Mouse (Mus musculus) midbrain, postnatal 0 days (tissue): ENCODE data around the gene Lamb1. TPM values are rescaled to one million over a fixed set of nuclear protein-coding genes. Genes with fewer than 3 reads are reported as not detected.

Source experiments
- ATAC-seq: fragments of 200-750 bp; cut with Nextera tagmentation; 2 replicates; pipeline ENCODE4 v1.8.0; 2017; ENCODE audit warnings: moderate number of reproducible peaks, mild to moderate bottlenecking, moderate TSS enrichment, moderate library complexity; ENCODE audit not compliant: low FRiP score
- DNase-seq: peaks from one replicate; pipeline ENCODE4 v3.0.0-alpha.2; 2015; ENCODE audit warnings: low spot score
- H3K27ac ChIP-seq: fragments of 300-500 bp; sonication (generic); 2 replicates; pipeline ENCODE4 v1.5.1; 2014; ENCODE audit warnings: low read depth, mild to moderate bottlenecking, low read length, mixed read lengths
- H3K27me3 ChIP-seq: fragments of 300-500 bp; sonication (generic); 2 replicates; pipeline ENCODE4 v1.6.1; 2014; ENCODE audit warnings: low read length, control low read depth, mixed read lengths; ENCODE audit not compliant: insufficient read depth
- H3K36me3 ChIP-seq: fragments of 300-500 bp; sonication (generic); 2 replicates; pipeline ENCODE4 v1.6.1; 2014; ENCODE audit warnings: low read length, control low read depth, mixed read lengths; ENCODE audit not compliant: insufficient read depth
- H3K4me1 ChIP-seq: fragments of 300-500 bp; sonication (generic); 2 replicates; pipeline ENCODE4 v1.6.1; 2014; ENCODE audit warnings: mild to moderate bottlenecking, control low read depth, antibody characterized with exemption, low read length, mixed read lengths; ENCODE audit not compliant: insufficient read depth
- H3K4me2 ChIP-seq: fragments of 300-500 bp; sonication (generic); 2 replicates; pipeline ENCODE4 v1.6.1; 2014; ENCODE audit warnings: low read depth, mild to moderate bottlenecking, low read length, mixed read lengths; ENCODE audit not compliant: poor library complexity, severe bottlenecking
- H3K4me3 ChIP-seq: fragments of 300-500 bp; sonication (generic); 2 replicates; pipeline ENCODE4 v1.5.1; 2014; ENCODE audit warnings: low read depth, mild to moderate bottlenecking, low read length, moderate library complexity
- H3K9ac ChIP-seq: fragments of 300-500 bp; sonication (generic); replicated peaks from 2 replicates; pipeline ENCODE4 v1.6.1; 2014; ENCODE audit warnings: mild to moderate bottlenecking, low read length, moderate library complexity, mixed read lengths; ENCODE audit not compliant: poor library complexity, severe bottlenecking
- H3K9me3 ChIP-seq: fragments of 300-500 bp; sonication (generic); 2 replicates; pipeline ENCODE4 v1.6.1; 2016; ENCODE audit warnings: low read length, control low read depth
- CTCF ChIP-seq: IDR thresholded peaks from 2 replicates; pipeline ENCODE4 v1.5.1; 2016; ENCODE audit warnings: antibody characterized with exemption, mild to moderate bottlenecking
- WGBS: fragments of 180-500 bp; shearing (Covaris S2); extraction: QIAGEN DNeasy Blood & Tissue Kit; methylation state at CpG from one replicate; pipeline ENCODE4 v1.1.7; 2014; 5-methylcytosine and 5-hydroxymethylcytosine counted together
- polyA plus RNA-seq: library from polyadenylated mRNA; unstranded; fragments of >200 nt; fragmentation: Nextera tagmentation; extraction: Ambion mirVana; gene quantifications from 2 replicates; pipeline ENCODE4 v1.2.1, GENCODE M21; 2015
- total RNA-seq: library from RNA; depleted of rRNA; stranded (reverse); fragments of >200 nt; gene quantifications from 2 replicates; pipeline ENCODE4 v1.2.3, GENCODE M21; 2014

Lamb1 gene
- total and polyA plus RNA-seq, 2 experiments from 2014 or later: 7.6 to 19.5 TPM

DNA sequence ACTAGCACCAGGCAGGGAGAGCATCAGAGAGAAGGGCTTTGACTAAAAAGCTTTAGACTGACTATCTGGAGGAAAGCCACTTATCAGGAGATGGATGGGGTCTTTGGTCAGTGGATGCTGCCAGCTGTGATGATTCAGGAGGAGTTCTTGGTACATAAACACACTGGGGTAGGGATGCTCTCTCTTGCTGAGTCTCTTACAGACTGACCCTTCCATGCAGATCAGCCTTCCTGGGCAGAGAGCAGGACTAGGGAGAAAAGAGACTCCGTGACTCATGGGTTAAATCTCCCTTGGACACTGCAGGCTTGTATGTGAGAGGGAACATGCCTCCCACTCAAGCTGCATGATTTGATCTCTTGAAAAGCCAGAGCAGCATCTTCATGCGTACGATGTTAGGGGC is 18.9 kb upstream of the Lamb1 start:
- Histone ChIP-seq H3K27me3 (no peaks in the 10 kb centered on the region), H3K27ac (no peak overlapping the region), H3K36me3 (no peaks in the 10 kb centered on the region), H3K9ac (no peak overlapping the region), H3K4me1 (no peaks in the 10 kb centered on the region), H3K4me2 (no peak overlapping the region), H3K9me3 (no peaks in the 10 kb centered on the region), H3K4me3 (no peak overlapping the region)
- no peak for TF ChIP-seq CTCF
- 53% methylated on average over 3 of the region's 3 CpGs for WGBS
- DNase-seq (no peak), ATAC-seq (no peak)

DNA sequence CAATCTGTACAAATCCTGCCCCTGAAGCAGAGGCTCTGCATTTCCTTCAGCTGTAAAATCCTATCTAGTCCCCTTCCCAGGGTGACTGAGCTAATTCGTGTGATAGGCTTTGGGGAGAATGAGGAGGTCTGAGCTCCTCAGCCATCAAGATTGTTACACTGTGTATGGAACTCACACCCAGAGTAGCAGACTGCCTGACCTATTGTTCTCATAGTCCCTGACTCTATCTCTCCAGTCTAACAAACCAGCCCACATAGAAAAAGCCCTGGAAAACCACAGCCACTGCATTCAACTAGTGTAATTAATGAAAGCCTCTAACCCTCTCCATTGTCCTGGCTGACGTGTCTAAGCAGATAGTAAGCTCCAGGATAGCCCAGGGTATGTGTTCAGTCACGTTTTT is 18.4 kb upstream of the Lamb1 start:
- DNase-seq: no peak
- Histone ChIP-seq H3K4me3 (no peak overlapping the region), H3K9me3 (no peaks in the 10 kb centered on the region), H3K9ac (no peak overlapping the region), H3K27me3 (no peaks in the 10 kb centered on the region), H3K4me2 (no peak overlapping the region), H3K27ac (no peak overlapping the region), H3K36me3 (no peaks in the 10 kb centered on the region), H3K4me1 (no peaks in the 10 kb centered on the region)
- no peak for TF ChIP-seq CTCF
- 30% methylated on average over 3 of the region's 3 CpGs for WGBS
- ATAC-seq: no peak

DNA sequence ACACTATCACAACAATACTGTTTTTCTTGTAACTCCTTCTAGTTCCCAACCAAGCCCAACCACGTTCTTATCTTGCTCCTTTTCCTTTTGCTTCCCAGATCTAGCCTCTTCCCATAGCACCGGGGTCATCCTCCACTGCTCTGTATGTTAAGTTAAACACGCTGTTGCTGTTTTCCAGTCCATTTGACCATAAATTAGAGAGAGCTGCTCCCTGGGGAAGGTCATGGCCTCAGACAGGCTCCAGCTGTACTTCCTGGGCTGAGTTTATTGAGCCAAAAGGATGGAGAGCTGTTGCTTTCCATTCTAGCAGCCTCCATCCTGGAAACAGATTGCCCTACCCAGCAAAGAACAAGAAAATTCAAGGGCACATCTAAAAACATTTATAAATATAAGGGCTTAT is 16.9 kb upstream of the Lamb1 start:
- no peak overlapping the region for H3K27ac ChIP-seq
- no peak overlapping the region for H3K9ac ChIP-seq
- DNase-seq (no peak), ATAC-seq (no peak)
- 78% methylated on average over 3 of the region's 3 CpGs for WGBS
- no peaks in the 10 kb centered on the region for H3K4me1 ChIP-seq
- H3K9me3 ChIP-seq: no peaks in the 10 kb centered on the region
- H3K36me3 ChIP-seq: no peaks in the 10 kb centered on the region
- H3K4me3 ChIP-seq: no peak overlapping the region
- TF ChIP-seq CTCF: no peak
- H3K27me3 ChIP-seq: no peaks in the 10 kb centered on the region
- no peak overlapping the region for H3K4me2 ChIP-seq

DNA sequence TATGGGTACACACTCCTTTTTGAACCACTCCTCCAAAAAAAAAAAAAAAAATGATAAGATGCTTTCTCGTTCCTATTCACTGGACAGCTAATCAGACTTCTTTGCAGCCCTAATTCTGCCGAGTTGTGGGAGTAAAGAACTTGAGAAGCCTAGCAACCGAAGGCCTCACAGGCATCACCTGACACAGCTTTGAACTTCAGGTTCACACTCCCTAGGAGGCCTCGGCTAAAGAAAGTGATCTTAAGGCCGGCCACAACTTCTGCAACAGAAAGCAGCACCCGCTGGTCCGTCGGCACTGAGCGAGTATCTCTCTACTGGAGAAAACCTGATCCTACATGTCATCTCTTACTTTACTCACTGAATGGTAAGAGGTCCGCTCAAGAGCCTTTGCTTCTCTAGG is 16.4 kb upstream of the Lamb1 start:
- ATAC-seq: no peak
- WGBS: 44% methylated on average over 10 of the region's 10 CpGs
- no peak for TF ChIP-seq CTCF

DNA sequence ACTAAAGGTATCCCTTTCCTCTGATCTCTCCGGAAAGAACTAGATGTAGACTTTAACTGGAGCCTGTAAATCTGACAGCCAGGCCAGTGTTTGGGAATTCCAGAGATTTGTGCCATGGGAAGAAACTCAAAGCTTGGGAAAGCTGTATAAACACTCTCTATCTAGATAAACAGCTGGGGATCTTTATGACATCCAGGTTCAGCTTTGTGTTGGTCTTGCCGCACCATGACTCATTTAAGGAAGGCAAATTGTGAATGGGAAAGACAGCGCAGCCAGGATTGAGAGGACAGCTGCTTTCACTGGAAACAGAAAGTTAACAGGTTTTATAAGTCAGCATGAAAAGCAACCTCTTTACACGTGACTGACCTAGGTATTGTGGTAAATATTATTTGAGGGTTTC is 12.8 kb upstream of the Lamb1 start:
- Histone ChIP-seq H3K27ac (no peak overlapping the region), H3K9ac (no peak overlapping the region), H3K9me3 (no peaks in the 10 kb centered on the region), H3K4me1 (no peaks in the 10 kb centered on the region), H3K36me3 (no peaks in the 10 kb centered on the region), H3K4me2 (no peak overlapping the region), H3K27me3 (no peaks in the 10 kb centered on the region), H3K4me3 (no peak overlapping the region)
- no peak for TF ChIP-seq CTCF
- no peak for DNase-seq
- WGBS: 76% methylated on average over 4 of the region's 4 CpGs
- ATAC-seq: no peak

More for the DNA sequence above, 16.4 kb upstream of the Lamb1 start:
- H3K9me3 ChIP-seq: no peaks in the 10 kb centered on the region
- no peaks in the 10 kb centered on the region for H3K27me3 ChIP-seq
- no peaks in the 10 kb centered on the region for H3K36me3 ChIP-seq
- no peak overlapping the region for H3K4me3 ChIP-seq
- no peak for DNase-seq
- no peak overlapping the region for H3K4me2 ChIP-seq
- no peak overlapping the region for H3K9ac ChIP-seq
- H3K27ac ChIP-seq: no peak overlapping the region
- H3K4me1 ChIP-seq: no peaks in the 10 kb centered on the region

DNA sequence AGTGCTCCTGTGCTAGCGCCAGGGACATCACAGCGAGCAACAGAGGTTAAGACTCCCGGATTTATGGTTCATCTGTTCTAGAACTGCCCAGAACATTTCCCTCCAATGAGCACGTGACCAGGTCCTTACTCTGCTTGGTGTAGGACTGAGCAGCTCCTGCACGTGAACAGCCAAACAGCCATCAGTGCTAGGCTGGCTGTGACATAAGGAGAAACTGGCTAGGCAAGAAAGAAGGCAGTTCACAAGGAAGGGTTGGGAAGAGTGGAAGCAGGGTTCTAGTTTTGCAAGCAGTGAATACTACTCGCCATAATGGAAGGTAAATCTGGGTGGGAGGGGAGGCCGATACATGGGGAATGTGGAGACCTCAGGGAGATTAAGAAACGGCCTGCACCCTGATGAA is 10.1 kb upstream of the Lamb1 start:
- no peak for DNase-seq
- H3K4me1 ChIP-seq: no peaks in the 10 kb centered on the region
- no peak overlapping the region for H3K9ac ChIP-seq
- H3K27me3 ChIP-seq: no peaks in the 10 kb centered on the region
- H3K4me2 ChIP-seq: no peak overlapping the region
- H3K4me3 ChIP-seq: no peak overlapping the region
- no peaks in the 10 kb centered on the region for H3K9me3 ChIP-seq
- 85% methylated on average over 8 of the region's 8 CpGs for WGBS
- H3K36me3 ChIP-seq: no peaks in the 10 kb centered on the region
- TF ChIP-seq CTCF: no peak
- no peak for ATAC-seq
- no peak overlapping the region for H3K27ac ChIP-seq
